Mouse (Mus musculus) E14TG2a.4 (cell line): Measurements from ENCODE around the gene Trabd2b.

Source experiments
- H3K27me3 ChIP-seq: 2 replicates; pipeline ENCODE4 v1.6.1; 2014; ENCODE audit warnings: low read length, control low read depth; ENCODE audit not compliant: insufficient read depth
- H3K36me3 ChIP-seq: 2 replicates; pipeline ENCODE4 v1.6.1; 2014; ENCODE audit warnings: low read length, control low read depth; ENCODE audit not compliant: insufficient read depth
- H3K4me1 ChIP-seq: replicated peaks from 2 replicates; pipeline ENCODE4 v1.6.1; 2014; ENCODE audit warnings: low read depth, low read length, control low read depth
- H3K4me3 ChIP-seq: replicated peaks from 2 replicates; pipeline ENCODE4 v1.5.1; 2014; ENCODE audit warnings: mild to moderate bottlenecking, low read length
- H3K9me3 ChIP-seq: 2 replicates; pipeline ENCODE4 v1.6.1; 2014; ENCODE audit warnings: low read length, control low read depth
- CTCF ChIP-seq: conservative IDR thresholded peaks from 2 replicates; pipeline ENCODE4 v1.5.1; 2014; ENCODE audit warnings: low read length
- NANOG ChIP-seq: IDR thresholded peaks from 2 replicates; pipeline ENCODE4 v1.6.1; 2014; ENCODE audit warnings: borderline replicate concordance, low read length, mixed read lengths
- POU5F1 ChIP-seq: IDR thresholded peaks from 2 replicates; pipeline ENCODE4 v1.6.1; 2014; ENCODE audit warnings: low read length, borderline replicate concordance

Gene Trabd2b

DNA sequence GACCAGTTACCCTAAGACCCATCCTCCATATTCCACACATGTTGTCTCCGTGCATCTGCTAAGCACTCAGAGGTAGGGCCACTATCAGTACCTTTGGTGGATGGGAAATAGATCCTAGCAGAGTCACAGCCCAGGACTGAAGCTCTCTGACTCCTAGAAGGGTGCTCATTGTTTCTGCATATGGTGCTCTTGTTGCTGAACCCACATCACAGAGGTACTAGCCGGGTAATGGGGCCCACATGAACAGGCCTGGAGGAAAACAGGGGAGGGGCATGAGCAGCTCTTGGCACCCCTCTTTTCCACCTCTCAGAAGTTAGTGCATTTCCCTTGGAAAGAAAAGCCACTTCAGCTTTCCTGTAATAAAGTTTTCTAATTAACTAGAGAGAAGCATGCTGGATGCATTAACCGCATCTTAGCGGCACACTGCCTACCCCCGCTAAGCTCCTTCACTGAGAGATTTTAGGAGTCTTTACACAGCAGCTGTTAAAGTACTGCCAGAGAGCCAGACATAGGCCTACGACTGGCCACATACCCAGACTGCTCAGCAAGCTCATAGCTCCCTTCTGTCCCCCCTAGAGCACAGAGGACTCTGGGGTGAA, 131.0 kb downstream of the Trabd2b start:
- Histone ChIP-seq H3K9me3 (no peaks in the 10 kb centered on the region), H3K27me3 (no peaks in the 10 kb centered on the region), H3K36me3 (no peaks in the 10 kb centered on the region), H3K4me3 (no peak overlapping the region), H3K4me1 (no peaks in the 10 kb centered on the region)
- no peak for TF ChIP-seq CTCF
- no peak for TF ChIP-seq POU5F1
- no peak for TF ChIP-seq NANOG

DNA sequence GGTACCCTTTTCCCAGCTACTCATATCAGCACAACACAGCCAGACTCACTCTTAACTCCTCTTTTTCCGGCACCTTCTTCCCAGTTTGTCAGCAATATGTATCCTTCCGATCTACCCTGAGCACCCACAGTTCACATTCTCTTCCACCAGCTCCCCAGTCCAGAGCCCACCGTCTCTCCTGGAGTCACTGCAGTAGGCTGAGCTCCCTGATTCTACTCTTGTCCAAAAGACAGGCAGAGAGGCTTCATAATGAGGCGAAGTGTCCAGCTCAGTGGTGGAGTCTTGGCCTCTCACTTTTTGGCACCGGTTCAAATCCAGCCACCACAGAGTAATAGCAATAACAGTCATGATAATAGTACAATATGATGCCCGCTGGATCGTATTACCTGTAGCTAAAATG, 133.5 kb downstream of the Trabd2b start:
- H3K27me3 ChIP-seq = no peaks in the 10 kb centered on the region
- no peak overlapping the region for H3K4me3 ChIP-seq
- H3K36me3 ChIP-seq = no peaks in the 10 kb centered on the region
- H3K4me1 ChIP-seq = no peaks in the 10 kb centered on the region
- TF ChIP-seq NANOG (no peak), POU5F1 (no peak), CTCF (no peak)
- no peaks in the 10 kb centered on the region for H3K9me3 ChIP-seq

DNA sequence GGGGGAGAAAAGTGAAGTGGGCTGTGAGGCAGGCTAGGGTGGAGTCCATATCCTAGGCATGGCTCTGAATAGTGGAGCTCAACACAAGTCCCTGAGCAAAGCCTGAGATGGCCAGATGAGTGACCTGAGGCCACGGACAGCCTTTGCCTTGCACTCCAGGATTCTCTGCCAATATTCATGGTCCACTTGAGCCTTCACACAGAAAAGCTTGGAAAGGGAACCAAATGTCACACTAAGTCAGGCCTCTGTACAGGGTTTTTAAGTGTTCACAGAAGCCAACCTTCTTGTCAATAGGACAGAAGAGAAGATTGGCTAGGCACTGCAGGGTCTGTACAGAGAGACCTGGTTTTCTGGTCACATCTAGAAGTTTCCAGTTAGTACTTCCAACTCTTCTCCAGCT, 134.7 kb downstream of the Trabd2b start:
- Histone ChIP-seq H3K4me1 (no peaks in the 10 kb centered on the region), H3K36me3 (no peaks in the 10 kb centered on the region), H3K27me3 (no peaks in the 10 kb centered on the region), H3K9me3 (no peaks in the 10 kb centered on the region), H3K4me3 (no peak overlapping the region)
- no peak for TF ChIP-seq POU5F1
- no peak for TF ChIP-seq CTCF
- no peak for TF ChIP-seq NANOG

DNA sequence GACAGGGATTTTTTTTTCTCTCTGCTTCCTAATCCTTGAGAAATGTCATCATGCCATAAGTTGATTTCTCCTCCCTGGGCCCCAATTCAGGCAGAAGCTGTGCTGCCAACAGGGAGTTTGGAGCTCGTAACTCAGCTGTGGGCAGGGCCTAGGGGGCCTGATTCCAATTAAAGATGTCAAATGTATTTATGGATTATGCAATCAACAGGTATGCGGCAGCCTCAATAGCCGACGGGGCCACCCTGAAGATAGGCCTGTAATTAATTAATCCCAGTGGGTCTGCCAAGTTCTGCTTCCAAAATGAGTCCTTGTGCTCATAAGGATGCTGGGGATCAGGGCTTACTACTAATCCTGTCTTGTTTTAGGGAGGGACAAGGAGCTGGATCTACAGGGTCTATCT, 135.6 kb downstream of the Trabd2b start:
- H3K4me1 ChIP-seq = no peaks in the 10 kb centered on the region
- H3K4me3 ChIP-seq = no peak overlapping the region
- H3K27me3 ChIP-seq = no peaks in the 10 kb centered on the region
- no peaks in the 10 kb centered on the region for H3K9me3 ChIP-seq
- TF ChIP-seq POU5F1 (no peak), CTCF (no peak), NANOG (no peak)
- no peaks in the 10 kb centered on the region for H3K36me3 ChIP-seq

DNA sequence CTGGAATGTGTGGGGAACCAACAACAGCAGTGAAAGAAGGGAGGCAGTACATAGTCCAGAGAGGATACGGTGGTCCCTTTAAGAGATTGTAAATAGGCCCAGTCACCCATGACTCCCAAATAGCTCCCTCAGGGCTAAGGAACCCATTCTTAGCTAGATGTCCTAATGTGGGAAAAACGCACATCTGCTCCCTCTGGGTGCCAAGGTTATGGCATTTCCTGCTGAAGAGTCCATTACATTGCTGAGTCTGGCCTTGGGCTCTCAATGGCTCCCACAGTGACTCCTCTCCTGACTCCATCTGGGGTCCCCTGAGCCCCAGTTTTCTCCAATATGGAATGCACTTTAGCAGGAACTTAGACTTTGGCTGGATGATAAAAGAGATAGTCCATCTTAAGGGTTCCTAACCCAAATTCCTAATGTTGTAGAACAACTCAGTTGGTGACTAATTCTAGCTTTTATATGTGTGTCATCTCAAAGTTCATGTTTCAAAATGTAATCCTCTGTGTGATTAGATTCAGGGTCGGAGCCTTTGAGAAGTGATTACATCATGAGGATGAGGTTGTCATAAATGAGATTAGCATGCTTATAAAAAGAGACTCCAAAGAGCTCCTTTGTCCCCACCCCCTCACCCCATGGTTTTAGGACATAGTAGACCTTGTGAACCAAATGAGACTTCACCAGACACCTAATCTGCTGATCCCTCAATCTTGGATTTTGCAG, 139.1 kb downstream of the Trabd2b start:
- TF ChIP-seq POU5F1 = no peak
- no peak for TF ChIP-seq CTCF
- TF ChIP-seq NANOG = no peak
- Histone ChIP-seq H3K9me3 (no peaks in the 10 kb centered on the region), H3K27me3 (no peaks in the 10 kb centered on the region), H3K4me3 (no peak overlapping the region), H3K4me1 (no peaks in the 10 kb centered on the region), H3K36me3 (no peaks in the 10 kb centered on the region)

DNA sequence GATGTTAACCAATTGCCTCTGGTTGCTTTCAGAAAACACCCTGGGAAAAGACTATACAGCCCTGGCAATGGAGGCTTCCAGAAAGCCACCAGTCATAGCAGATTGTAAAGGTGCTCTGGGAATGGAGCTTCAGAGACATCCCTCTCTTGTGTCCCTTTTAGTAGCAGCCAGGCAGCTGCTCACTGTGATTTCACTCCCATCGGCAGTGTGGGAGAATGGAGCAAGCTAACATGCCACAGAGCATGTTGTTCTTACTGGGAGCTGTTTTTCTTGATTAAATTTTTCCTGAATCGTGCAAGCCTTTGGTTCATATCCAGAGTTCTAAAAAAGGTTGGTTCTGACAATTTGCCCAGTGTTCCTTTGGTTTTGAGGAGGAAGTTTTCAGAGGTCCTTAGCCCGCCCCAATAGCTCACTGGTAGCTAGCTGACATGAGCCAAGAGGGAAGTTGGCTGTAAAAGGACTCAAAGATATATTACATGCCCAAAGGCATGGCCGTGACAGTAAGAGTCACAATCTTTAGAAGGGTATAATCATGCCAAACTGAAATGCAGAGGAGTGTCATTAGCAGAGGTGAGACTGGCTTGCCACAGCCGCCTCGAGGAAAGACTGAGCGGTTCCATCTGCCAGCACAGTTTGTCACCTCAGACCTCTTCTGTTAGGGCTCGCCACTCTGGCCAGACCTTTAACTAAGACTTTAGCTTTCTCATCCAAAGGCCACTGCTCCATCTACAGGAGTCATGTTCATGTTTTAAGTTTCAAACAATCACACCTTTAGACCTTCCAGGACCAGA, 141.3 kb downstream of the Trabd2b start:
- Histone ChIP-seq H3K4me3 (no peak overlapping the region), H3K9me3 (no peaks in the 10 kb centered on the region), H3K27me3 (no peaks in the 10 kb centered on the region), H3K4me1 (no peaks in the 10 kb centered on the region), H3K36me3 (no peaks in the 10 kb centered on the region)
- no peak for TF ChIP-seq CTCF

DNA sequence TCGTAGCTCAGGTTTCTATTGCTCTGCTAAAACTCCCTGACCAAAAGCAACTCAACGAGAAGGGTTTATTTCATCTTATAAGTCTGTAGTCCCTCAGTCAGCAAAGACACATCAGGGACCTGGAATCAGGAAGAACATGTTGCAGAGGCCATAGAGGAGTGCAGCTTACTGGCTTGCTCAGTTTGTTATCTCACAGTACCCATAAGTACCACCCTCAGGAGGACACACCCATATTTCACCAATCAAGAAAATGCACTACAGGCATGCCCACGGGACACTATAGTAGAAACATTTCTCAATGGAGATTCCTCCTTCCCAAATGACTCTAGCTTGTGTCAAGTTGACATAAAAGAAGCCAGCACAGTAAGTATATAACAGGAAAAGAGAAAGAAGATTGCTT, 143.0 kb downstream of the Trabd2b start:
- TF ChIP-seq POU5F1 (no peak), NANOG (no peak), CTCF (no peak)
- no peaks in the 10 kb centered on the region for H3K9me3 ChIP-seq
- no peaks in the 10 kb centered on the region for H3K36me3 ChIP-seq
- H3K4me3 ChIP-seq = no peak overlapping the region
- H3K4me1 ChIP-seq = no peaks in the 10 kb centered on the region
- H3K27me3 ChIP-seq = no peaks in the 10 kb centered on the region

DNA sequence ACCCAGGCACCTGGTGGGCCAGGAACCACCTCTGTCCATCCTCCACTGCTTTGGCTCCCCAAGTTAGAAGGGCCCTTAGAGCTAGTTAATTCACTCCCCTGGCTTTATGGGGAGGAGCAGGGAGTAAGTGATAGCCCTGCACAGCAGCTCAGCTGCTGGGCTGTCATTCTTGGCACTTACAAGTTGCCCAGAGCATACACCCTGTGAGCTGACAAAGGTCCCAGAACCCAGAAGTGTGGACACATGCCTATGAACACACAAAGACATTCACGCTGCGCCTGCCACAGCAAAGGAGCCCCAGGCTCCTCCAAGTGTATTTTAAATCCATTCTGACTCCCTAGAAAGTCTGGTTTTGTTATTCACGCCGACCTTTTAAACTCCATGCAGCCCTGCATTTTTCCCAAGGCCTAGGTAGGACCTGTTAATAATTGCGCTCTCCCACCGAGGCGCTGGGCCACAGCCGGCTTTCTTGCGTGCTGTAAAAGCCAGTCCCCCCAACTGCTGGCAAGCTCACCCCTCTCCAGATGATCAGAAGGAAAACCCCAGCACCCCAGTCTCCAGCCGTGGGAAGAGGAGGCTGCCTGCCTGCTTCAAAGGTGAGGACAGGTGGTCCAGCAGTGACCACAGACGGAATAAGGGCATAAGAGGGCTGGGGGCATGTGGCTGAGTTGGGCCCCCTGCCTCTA, 144.1 kb downstream of the Trabd2b start:
- Histone ChIP-seq H3K9me3 (no peaks in the 10 kb centered on the region), H3K36me3 (no peaks in the 10 kb centered on the region), H3K27me3 (0 out of 2 replicates have a peak, but pooled peaks cover 1% of the 10 kb centered on the region), H3K4me3 (no peak overlapping the region), H3K4me1 (no peaks in the 10 kb centered on the region)
- TF ChIP-seq CTCF (no peak), NANOG (no peak), POU5F1 (no peak)

DNA sequence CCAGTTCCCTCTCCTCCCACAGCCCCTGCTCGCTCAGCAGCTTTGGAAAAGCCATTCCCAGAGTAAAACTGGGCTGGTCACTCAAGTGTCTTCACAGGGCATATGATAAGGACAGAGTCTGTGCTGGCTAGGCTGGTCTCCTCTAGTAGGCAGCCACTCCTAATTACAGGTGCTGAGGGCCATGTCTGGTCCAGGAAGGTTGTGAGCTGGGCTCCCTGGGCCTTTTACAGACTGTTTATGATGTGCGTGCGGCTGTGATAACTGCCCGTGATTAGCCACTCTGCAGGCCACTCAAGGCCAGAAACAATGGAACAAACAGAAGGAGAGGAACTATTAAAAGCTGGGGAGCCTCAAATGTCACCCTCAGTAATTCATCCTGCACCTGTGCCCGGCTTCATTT, 150.4 kb downstream of the Trabd2b start:
- Histone ChIP-seq H3K4me1 (no peaks in the 10 kb centered on the region), H3K9me3 (no peaks in the 10 kb centered on the region), H3K36me3 (no peaks in the 10 kb centered on the region), H3K27me3 (0 out of 2 replicates have a peak, but pooled peaks cover 3% of the 10 kb centered on the region), H3K4me3 (no peak overlapping the region)
- no peak for TF ChIP-seq POU5F1
- no peak for TF ChIP-seq NANOG
- no peak for TF ChIP-seq CTCF
